Comparison of ENCODE assay signal across 9 mouse cellular contexts in the genomic region with DNA sequence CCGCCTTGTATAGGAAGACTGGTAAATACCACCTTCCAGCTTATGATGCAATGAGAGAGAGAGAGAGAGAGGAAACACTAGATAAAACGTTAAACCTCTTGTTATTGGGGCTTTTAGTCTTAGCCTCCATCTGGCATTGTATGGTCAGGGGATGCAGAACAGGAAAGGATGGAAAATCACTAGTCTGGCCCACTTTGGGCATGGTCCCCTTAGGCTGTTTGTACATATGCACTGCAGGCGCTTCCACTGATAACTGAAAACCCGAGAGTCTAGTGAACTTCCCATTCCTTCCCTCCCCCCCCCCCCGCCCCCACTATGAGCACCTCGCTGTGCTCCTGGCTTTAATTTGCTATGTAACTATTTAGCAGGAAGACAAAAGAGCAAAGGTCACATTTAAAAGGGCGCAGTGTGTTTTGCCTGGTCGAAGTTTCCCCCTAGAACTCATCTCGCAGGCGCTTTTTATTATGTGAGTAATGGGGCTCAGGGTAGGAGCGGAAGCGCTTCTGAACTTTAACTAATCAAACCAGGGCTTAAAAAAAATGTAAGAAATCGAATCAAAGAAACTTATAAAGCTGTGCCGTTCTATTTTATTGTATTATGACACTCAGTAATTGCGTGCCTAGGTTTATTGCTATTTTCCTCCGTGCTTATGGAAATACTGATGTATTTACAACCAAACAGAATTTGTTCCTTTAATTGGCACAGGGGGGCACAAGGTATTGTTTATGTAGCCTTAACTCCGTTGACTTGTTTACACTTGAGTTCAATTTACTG. TPM values are rescaled to one million over a fixed set of nuclear protein-coding genes. Genes with fewer than 3 reads are reported as not detected.
A peak's percentile ranks its signal among the peaks of the same experiment; 100 is the strongest.
DNase-seq lines count a peak whose midpoint lies in the region; ATAC-seq and TF ChIP-seq lines count a peak whose summit lies in the region.
"Had no signal": no experiment of that assay in that cellular context is flagged by ENCODE, and none has a peak within 500 bp of the region (broad histone marks: within the 10 kb centered on the region; RNA-seq: fewer than 3 reads in every experiment).

No protein-coding gene starts in this region.

- TF ChIP-seq CTCF in liver, postnatal 0 days (IDR thresholded peaks at IDR 0.05; ENCODE audit: low read depth) = no peak

- peaks cover 8% of the 10 kb centered on the region for H3K4me1 ChIP-seq in liver, postnatal 0 days (ENCODE audit: insufficient read depth)

- peak overlapping the region; percentile 68 for H3K4me2 ChIP-seq in liver, postnatal 0 days (ENCODE audit: low read depth, low read length)

- DNase-seq in 3T3-L1 (ENCODE audit: low read depth, low spot score) (peak; percentile 28), ZHBTc4 (ENCODE audit: low read depth, low spot score) (peak; percentile 33)
- no peak for DNase-seq in liver, postnatal 0 days
- DNase-seq in cerebellum, adult 9-11 months = no peak
- no peak for DNase-seq in right cerebral cortex, postnatal 14 days
- DNase-seq in left cerebral cortex, adult 8-10 months (ENCODE audit: low spot score in 2 of 2) = no peak
- no peak for DNase-seq in cerebellum, postnatal 10 days
- DNase-seq: adrenal gland, postnatal 36 days had no signal

- no peaks in the 10 kb centered on the region for H3K36me3 ChIP-seq in liver, postnatal 0 days (replicated peaks; ENCODE audit: insufficient read depth, low read length)

- no peaks in the 10 kb centered on the region for H3K27me3 ChIP-seq in liver, postnatal 0 days (ENCODE audit: insufficient read depth, low read length)

- peak overlapping the region; percentile 39 for H3K4me3 ChIP-seq in liver, postnatal 0 days (ENCODE audit: low read depth, low read length)

- no peak for TF ChIP-seq EP300 in liver, postnatal 0 days (IDR thresholded peaks at IDR 0.05; ENCODE audit: low read depth)

- peak overlapping the region; percentile 85 for H3K27ac ChIP-seq in liver, postnatal 0 days (ENCODE audit: low read depth)

- peak; percentile 18 to 60; a peak in 1 of 4 replicates for ATAC-seq in hematopoietic stem cell, adult 5-6 weeks (replicated peaks in 1 of 2; ENCODE audit: insufficient read depth in 1 of 2, low FRiP score in 2 of 2, low TSS enrichment in 1 of 2, low read depth in 1 of 2, poor library complexity in 2 of 2, severe bottlenecking in 2 of 2)
- peak; percentile 88 for ATAC-seq in liver, postnatal 0 days

- H3K9me3 ChIP-seq in liver, postnatal 0 days (ENCODE audit: low read length) = no peaks in the 10 kb centered on the region

- 9% methylated on average over 16 of the region's 17 CpGs for WGBS in liver, postnatal 0 days (ENCODE audit: insufficient replicate concordance)

- peak overlapping the region; percentile 54 for H3K9ac ChIP-seq in liver, postnatal 0 days (replicated peaks)

RNA-seq across cellular contexts. Expression of gene Cped1, which starts 40.1 kb away (rescaled TPM):
- total RNA-seq in hematopoietic stem cell, adult 5-6 weeks (2017) = 1.8 and 2.8 TPM in 2 replicates
- 8.2 and 8.9 TPM in 2 replicates for polyA plus RNA-seq in liver, postnatal 0 days (2015; fragmentation: Nextera tagmentation; extraction: Ambion mirVana)
- total RNA-seq in left cerebral cortex, adult 8-10 months (2022) = 1 to 10 TPM; 3.9 to 5.7 (median 4.8) TPM

Comparison
In these comparisons a context has a peak if more than half of its experiments do, and no peak if none do; other contexts are left out.
1. DNase-seq: peak in 3T3-L1 (single experiment) and ZHBTc4 (single experiment); none in liver, postnatal 0 days (single experiment), cerebellum, adult 9-11 months (single experiment), right cerebral cortex, postnatal 14 days (single experiment), left cerebral cortex, adult 8-10 months (0 of 2) and cerebellum, postnatal 10 days (0 of 2).